Mouse (Mus musculus) neural tube, embryonic 11.5 days (tissue): ENCODE measurements around the gene Dock3. TPM values are rescaled to one million over a fixed set of nuclear protein-coding genes. Genes with fewer than 3 reads are reported as not detected.
"Not testable (repeated sequence)": the region's sequence is repeated elsewhere in the genome, so short reads cannot be mapped to it uniquely, and the experiment has no call there.

ENCODE experiments used
- ATAC-seq: fragments of 200-750 bp; cut with Nextera tagmentation; 2 replicates; pipeline ENCODE4 v1.8.0; 2017; ENCODE audit warnings: moderate number of reproducible peaks, mild to moderate bottlenecking, moderate TSS enrichment, moderate library complexity; ENCODE audit not compliant: insufficient read depth, low FRiP score, low TSS enrichment
- DNase-seq: peaks from one replicate; pipeline ENCODE4 v3.0.0-alpha.2; 2015; ENCODE audit warnings: low spot score
- H3K27ac ChIP-seq: fragments of 300-500 bp; sonication (generic); 2 replicates; pipeline ENCODE4 v1.5.1; 2014; ENCODE audit warnings: low read depth, mild to moderate bottlenecking, low read length
- H3K27me3 ChIP-seq: fragments of 300-500 bp; sonication (generic); 2 replicates; pipeline ENCODE4 v1.6.1; 2014; ENCODE audit warnings: mild to moderate bottlenecking, low read length, mixed read lengths; ENCODE audit not compliant: control insufficient read depth, insufficient read depth
- H3K36me3 ChIP-seq: fragments of 300-500 bp; sonication (generic); 2 replicates; pipeline ENCODE4 v1.6.1; 2014; ENCODE audit warnings: mild to moderate bottlenecking, low read length, moderate library complexity, mixed read lengths; ENCODE audit not compliant: control insufficient read depth, insufficient read depth
- H3K4me1 ChIP-seq: fragments of 300-500 bp; sonication (generic); 2 replicates; pipeline ENCODE4 v1.6.1; 2014; ENCODE audit warnings: low read length, mixed read lengths; ENCODE audit not compliant: control insufficient read depth, insufficient read depth
- H3K4me2 ChIP-seq: fragments of 300-500 bp; sonication (generic); 2 replicates; pipeline ENCODE4 v1.6.1; 2014; ENCODE audit warnings: low read depth, mild to moderate bottlenecking, moderate library complexity
- H3K4me3 ChIP-seq: fragments of 300-500 bp; sonication (generic); 2 replicates; pipeline ENCODE4 v1.5.1; 2014; ENCODE audit warnings: low read depth, low read length
- H3K9ac ChIP-seq: fragments of 300-500 bp; sonication (generic); 2 replicates; pipeline ENCODE4 v1.6.1; 2014; ENCODE audit warnings: mild to moderate bottlenecking, low read length
- H3K9me3 ChIP-seq: fragments of 300-500 bp; sonication (generic); 2 replicates; pipeline ENCODE4 v1.6.1; 2016; ENCODE audit warnings: low read length; ENCODE audit not compliant: control insufficient read depth
- WGBS: fragments of 180-500 bp; shearing (Covaris S2); extraction: QIAGEN DNeasy Blood & Tissue Kit; methylation state at CpG from one replicate; pipeline ENCODE4 v1.1.7; 2014; 5-methylcytosine and 5-hydroxymethylcytosine counted together
- polyA plus RNA-seq: library from polyadenylated mRNA; unstranded; fragments of >200 nt; fragmentation: Nextera tagmentation; extraction: Ambion mirVana; gene quantifications from 2 replicates; pipeline ENCODE4 v1.2.1, GENCODE M21; 2014

Gene Dock3
- polyA plus RNA-seq, 1 experiment from 2014 or later, result 5.8 TPM

DNA sequence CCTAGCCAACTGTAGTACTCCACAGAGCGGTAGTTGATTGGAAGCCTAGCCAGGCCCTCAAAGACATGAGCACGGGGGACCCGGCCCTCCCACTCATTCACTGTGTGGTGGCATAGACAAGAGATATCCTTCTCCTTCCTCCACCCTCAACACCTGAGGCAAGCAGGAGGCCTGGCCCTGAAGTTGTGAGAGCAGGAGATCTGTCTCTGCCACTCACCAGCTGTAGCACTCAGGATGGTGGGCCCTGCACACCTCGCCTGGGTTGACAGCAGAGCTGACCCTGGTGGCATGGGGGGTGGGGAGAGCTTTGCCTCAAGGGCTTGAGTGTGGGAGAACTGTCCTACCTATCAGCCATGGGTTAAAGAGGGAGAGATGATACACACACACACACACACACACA lies 65.9 kb downstream of the Dock3 start:
- Histone ChIP-seq H3K9me3 (no peaks in the 10 kb centered on the region), H3K9ac (no peak overlapping the region), H3K36me3 (no peaks in the 10 kb centered on the region), H3K27ac (no peak overlapping the region), H3K4me1 (no peaks in the 10 kb centered on the region), H3K27me3 (no peaks in the 10 kb centered on the region), H3K4me3 (no peak overlapping the region), H3K4me2 (no peak overlapping the region)
- DNase-seq (no peak), ATAC-seq (no peak)
- 81% methylated on average over 4 of the region's 4 CpGs for WGBS

- no peak overlapping the region for H3K4me3 ChIP-seq
- H3K36me3 ChIP-seq, result no peaks in the 10 kb centered on the region
- no peak overlapping the region for H3K27ac ChIP-seq
- H3K9me3 ChIP-seq, result no peaks in the 10 kb centered on the region
- no peak overlapping the region for H3K9ac ChIP-seq
- DNase-seq, result no peak
- H3K4me2 ChIP-seq, result no peak overlapping the region
- WGBS, result 26% methylated on average over 3 of the region's 3 CpGs
- no peaks in the 10 kb centered on the region for H3K4me1 ChIP-seq
- no peaks in the 10 kb centered on the region for H3K27me3 ChIP-seq
- ATAC-seq, result no peak
Observed at GRCm38 (mm10) chr9:107164825-107165224, 66.9 kb downstream of the Dock3 start.

- not testable (repeated sequence) for H3K4me1 ChIP-seq, H3K27me3 ChIP-seq, H3K9ac ChIP-seq, H3K36me3 ChIP-seq, DNase-seq, H3K4me2 ChIP-seq, H3K4me3 ChIP-seq, H3K27ac ChIP-seq, H3K9me3 ChIP-seq, ATAC-seq
- 83% methylated on average over 4 of the region's 4 CpGs for WGBS
Observed at GRCm38 (mm10) chr9:107156388-107156787, 75.3 kb downstream of the Dock3 start.

DNA sequence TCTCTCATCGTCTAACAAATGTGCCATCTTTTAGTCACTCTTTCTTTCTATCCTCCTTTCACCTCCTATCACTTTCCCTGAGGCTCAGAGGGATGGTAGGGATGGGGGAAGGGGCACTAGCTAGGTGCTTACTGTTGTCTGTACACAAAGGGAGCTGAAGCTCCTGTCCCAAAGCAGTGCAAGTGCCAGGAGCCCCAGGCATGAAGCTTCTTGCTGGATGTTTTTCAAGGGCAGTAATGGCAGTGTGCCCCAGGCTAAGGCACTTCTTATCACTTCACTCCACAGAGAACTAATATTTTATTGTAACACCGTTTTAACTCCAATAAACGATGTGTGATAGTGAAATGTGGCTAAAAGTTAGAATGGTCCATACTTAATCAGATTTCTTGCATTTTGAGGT lies 118.9 kb downstream of the Dock3 start:
- 71% methylated on average over 3 of the region's 3 CpGs for WGBS

GRCm38 (mm10) chr9:107112056-107112455 lies 119.7 kb downstream of the Dock3 start:
- H3K9ac ChIP-seq, result no peak overlapping the region
- H3K27ac ChIP-seq, result no peak overlapping the region
- no peak overlapping the region for H3K4me2 ChIP-seq
- no peaks in the 10 kb centered on the region for H3K9me3 ChIP-seq
- no peak for ATAC-seq
- no peaks in the 10 kb centered on the region for H3K36me3 ChIP-seq
- no peak for DNase-seq
- 78% methylated on average over 2 of the region's 2 CpGs for WGBS
- H3K27me3 ChIP-seq, result no peaks in the 10 kb centered on the region
- H3K4me3 ChIP-seq, result no peak overlapping the region
- no peaks in the 10 kb centered on the region for H3K4me1 ChIP-seq

More for the DNA sequence above, 118.9 kb downstream of the Dock3 start:
- H3K4me1 ChIP-seq, result no peaks in the 10 kb centered on the region
- ATAC-seq, result no peak
- H3K9me3 ChIP-seq, result no peaks in the 10 kb centered on the region
- no peak overlapping the region for H3K27ac ChIP-seq
- no peak for DNase-seq
- no peaks in the 10 kb centered on the region for H3K27me3 ChIP-seq
- H3K4me3 ChIP-seq, result no peak overlapping the region
- H3K36me3 ChIP-seq, result no peaks in the 10 kb centered on the region
- no peak overlapping the region for H3K4me2 ChIP-seq
- no peak overlapping the region for H3K9ac ChIP-seq

DNA sequence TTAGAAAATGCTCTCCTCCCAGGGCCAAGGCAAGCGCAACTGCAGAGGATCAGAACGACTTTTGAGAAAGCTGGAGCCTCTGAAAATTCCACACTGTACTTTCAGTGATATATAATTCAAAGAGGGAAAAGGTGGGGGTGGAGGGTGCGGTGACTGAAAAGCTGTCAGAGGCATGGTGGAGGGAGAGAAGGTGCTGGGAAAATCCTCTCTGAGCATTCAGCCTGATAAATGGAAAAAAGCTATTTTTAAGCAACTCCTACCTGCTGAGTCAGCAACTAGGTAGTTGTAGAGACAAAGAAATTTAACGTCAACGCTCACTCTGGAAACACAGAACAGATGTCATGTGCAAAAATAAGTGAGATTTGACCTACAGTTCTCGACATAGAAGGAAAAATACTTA lies 132.2 kb downstream of the Dock3 start:
- Histone ChIP-seq H3K27ac (no peak overlapping the region), H3K9ac (no peak overlapping the region), H3K4me2 (no peak overlapping the region), H3K9me3 (no peaks in the 10 kb centered on the region), H3K36me3 (no peaks in the 10 kb centered on the region), H3K27me3 (no peaks in the 10 kb centered on the region), H3K4me3 (no peak overlapping the region), H3K4me1 (no peaks in the 10 kb centered on the region)
- no peak for DNase-seq
- no peak for ATAC-seq
- WGBS, result 81% methylated on average over 6 of the region's 6 CpGs

GRCm38 (mm10) chr9:107089451-107089850 lies 142.3 kb downstream of the Dock3 start:
- H3K4me1 ChIP-seq, H3K4me3 ChIP-seq, ATAC-seq, H3K9me3 ChIP-seq, H3K36me3 ChIP-seq, H3K4me2 ChIP-seq, H3K27me3 ChIP-seq, H3K9ac ChIP-seq, H3K27ac ChIP-seq, DNase-seq: not testable (repeated sequence)
- WGBS, result 69% methylated on average over 17 of the region's 17 CpGs

- Histone ChIP-seq H3K4me1 (no peaks in the 10 kb centered on the region), H3K4me3 (no peak overlapping the region), H3K27me3 (no peaks in the 10 kb centered on the region), H3K36me3 (no peaks in the 10 kb centered on the region), H3K27ac (no peak overlapping the region), H3K4me2 (no peak overlapping the region), H3K9me3 (no peaks in the 10 kb centered on the region), H3K9ac (no peak overlapping the region)
- ATAC-seq (no peak), DNase-seq (no peak)
- WGBS, result 85% methylated on average over 2 of the region's 2 CpGs
Observed at GRCm38 (mm10) chr9:107087531-107087930, 144.2 kb downstream of the Dock3 start.

GRCm38 (mm10) chr9:107037947-107038346 lies 193.8 kb downstream of the Dock3 start:
- no peak for DNase-seq
- Histone ChIP-seq H3K4me3 (no peak overlapping the region), H3K36me3 (no peaks in the 10 kb centered on the region), H3K27ac (no peak overlapping the region), H3K9me3 (no peaks in the 10 kb centered on the region), H3K27me3 (no peaks in the 10 kb centered on the region), H3K9ac (no peak overlapping the region), H3K4me1 (no peaks in the 10 kb centered on the region), H3K4me2 (no peak overlapping the region)
- ATAC-seq, result no peak
- 95% methylated on average over 2 of the region's 2 CpGs for WGBS
